Mouse (Mus musculus): Measurements from ENCODE around the gene Fst.

The Fst gene

DNA sequence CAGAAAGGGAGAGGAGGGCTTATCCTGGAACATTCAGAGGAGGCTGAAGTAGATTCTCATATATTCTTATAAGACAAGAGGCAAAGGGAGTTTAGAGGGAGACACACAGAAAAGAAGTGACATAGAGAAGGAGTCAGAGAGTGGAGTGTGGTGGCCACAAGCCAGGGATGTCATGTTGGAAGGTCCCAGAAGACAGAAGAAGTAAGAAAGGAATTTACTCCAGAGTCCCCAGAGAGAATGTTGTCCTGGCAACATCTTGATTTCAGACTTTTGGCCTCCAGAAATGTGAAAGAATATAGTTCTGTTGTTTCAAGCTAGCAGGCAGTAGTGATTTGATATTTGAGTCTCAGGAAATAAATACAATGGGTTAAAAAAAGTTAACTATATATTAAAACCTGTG lies 46.4 kb downstream of the Fst start:
- DNase-seq (ENCODE audit: low read depth): no peak

DNA sequence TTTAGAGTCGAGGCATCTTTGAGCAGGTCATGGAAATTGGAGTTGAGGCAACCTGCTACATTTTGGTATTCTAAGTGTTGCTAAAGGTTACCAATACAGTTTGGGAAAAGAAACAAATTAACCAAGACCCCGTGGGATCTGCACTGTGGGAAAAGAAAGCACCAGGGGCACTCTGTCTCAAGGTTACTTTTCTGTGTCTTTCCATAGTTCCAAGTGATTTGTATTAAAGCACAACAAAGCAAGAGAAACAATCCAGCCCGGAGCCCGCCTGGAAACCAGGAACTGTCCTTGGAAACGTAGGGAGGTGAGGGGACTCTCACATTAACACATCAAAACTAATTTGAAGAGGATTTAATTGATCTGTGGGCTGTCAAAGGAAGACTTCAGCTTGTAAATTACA lies 51.9 kb downstream of the Fst start:
- DNase-seq (ENCODE audit: low read depth): no peak

DNA sequence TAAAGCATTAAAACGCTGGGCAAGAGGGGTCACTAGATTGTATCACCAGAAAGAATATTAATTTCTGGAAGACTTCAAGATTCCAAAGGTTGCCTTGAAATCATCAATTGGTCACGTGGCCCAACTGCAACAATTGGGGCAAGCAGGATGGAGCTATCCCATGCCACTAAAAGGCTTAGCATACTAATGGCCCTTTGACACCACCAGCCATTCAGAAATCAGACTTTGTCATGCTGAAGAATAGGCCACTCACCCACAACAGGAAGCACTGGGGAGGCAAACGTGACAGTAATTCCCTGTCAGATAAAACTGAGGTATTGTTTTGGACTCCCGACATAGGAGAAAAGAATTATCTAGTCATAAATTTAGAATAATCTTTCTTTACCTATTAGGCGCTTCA lies 52.3 kb downstream of the Fst start:
- DNase-seq (ENCODE audit: low read depth): no peak

DNA sequence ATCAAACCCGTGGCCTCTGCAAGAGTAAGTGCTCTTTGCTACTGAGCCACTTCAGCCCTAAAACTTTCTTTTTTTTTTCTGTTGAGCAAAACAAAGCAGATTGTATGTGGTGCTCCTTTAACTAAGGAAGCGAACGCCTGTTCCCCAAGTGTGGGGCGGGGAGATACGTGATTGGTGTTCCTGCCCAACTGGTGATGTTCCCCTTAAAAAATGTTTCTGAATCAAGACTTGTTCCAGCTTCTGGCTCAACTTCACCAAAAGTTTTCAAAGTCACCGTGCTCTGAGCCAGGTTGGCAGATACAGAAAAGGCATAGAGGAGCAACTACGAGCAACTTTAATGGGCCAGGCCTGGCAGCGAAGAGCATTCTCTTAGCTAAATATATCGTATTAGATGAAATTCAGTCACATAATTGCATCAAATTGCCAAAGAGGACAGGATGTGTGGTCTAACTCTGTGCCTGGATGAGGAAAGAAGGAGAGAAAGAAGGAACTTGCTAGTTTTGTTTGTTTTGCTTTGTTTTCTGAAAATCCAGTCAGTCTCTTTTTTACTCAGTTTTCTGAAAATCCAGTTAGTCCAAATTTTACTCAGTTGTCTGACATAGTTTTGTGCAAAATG lies 53.5 kb downstream of the Fst start:
- no peak for DNase-seq (ENCODE audit: low read depth)
